Comparison of ENCODE assay signal across 21 mouse cellular contexts in the genomic region with DNA sequence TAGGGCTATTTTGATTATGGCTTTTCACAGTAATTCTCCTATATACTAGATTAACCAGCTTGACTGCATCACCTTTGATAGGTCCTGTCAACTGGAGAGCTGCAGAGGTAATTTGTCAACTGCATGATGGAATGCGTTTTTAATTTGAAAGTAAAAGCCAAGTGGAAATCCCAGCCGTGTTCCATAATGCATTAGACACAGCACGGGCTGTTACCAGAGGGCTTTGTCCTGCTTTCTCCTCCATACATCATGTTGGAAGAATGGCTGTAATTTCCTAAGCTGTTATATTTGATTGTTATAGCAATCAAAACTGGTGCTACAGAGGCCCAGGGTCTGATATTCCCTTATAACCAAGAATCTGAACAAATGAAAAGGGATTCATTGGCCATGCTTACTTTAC.
A peak's percentile ranks its signal among the peaks of the same experiment; 100 is the strongest.
DNase-seq lines count a peak whose midpoint lies in the region; ATAC-seq and TF ChIP-seq lines count a peak whose summit lies in the region.
"Had no signal": no experiment of that assay in that cellular context is flagged by ENCODE, and none has a peak within 500 bp of the region (broad histone marks: within the 10 kb centered on the region; RNA-seq: fewer than 3 reads in every experiment).

No protein-coding gene starts in this region.

- H3K9me3 ChIP-seq in hindbrain, embryonic 13.5 days, result no peaks in the 10 kb centered on the region
- no peaks in the 10 kb centered on the region for H3K9me3 ChIP-seq in hindbrain, postnatal 0 days (ENCODE audit: low read length)
- H3K9me3 ChIP-seq in stomach, embryonic 14.5 days (ENCODE audit: control insufficient read depth, low read depth, low read length), result no peaks in the 10 kb centered on the region
- H3K9me3 ChIP-seq in stomach, postnatal 0 days (ENCODE audit: control insufficient read depth, low read length), result no peaks in the 10 kb centered on the region
- H3K9me3 ChIP-seq: heart, embryonic 12.5 days; kidney, embryonic 15.5 days; limb, embryonic 12.5 days; liver, embryonic 15.5 days had no signal

- H3K27ac ChIP-seq in hindbrain, embryonic 13.5 days, result peak overlapping the region; percentile 75
- no peak overlapping the region for H3K27ac ChIP-seq in hindbrain, postnatal 0 days
- peak overlapping the region; percentile 3; the same call in 1 of the 2 replicates for H3K27ac ChIP-seq in stomach, embryonic 14.5 days (ENCODE audit: low read length)
- no peak overlapping the region for H3K27ac ChIP-seq in stomach, postnatal 0 days (replicated peaks)
- H3K27ac ChIP-seq: left cerebral cortex, adult 2 months; limb, embryonic 12.5 days; liver, embryonic 15.5 days had no signal

- H3K9ac ChIP-seq in hindbrain, embryonic 13.5 days, result 0 out of 2 replicates have a peak overlapping the region, but pooled peaks have one; percentile 30
- H3K9ac ChIP-seq in hindbrain, postnatal 0 days (replicated peaks; ENCODE audit: low read length), result no peak overlapping the region
- no peak overlapping the region for H3K9ac ChIP-seq in stomach, embryonic 14.5 days (replicated peaks; ENCODE audit: low read depth, low read length)
- H3K9ac ChIP-seq in stomach, postnatal 0 days (ENCODE audit: low read length), result no peak overlapping the region
- H3K9ac ChIP-seq: heart, embryonic 12.5 days; kidney, embryonic 15.5 days; limb, embryonic 12.5 days; liver, embryonic 15.5 days had no signal

- no peaks in the 10 kb centered on the region for H3K27me3 ChIP-seq in hindbrain, embryonic 13.5 days
- H3K27me3 ChIP-seq in hindbrain, postnatal 0 days (ENCODE audit: insufficient read depth, low read length), result no peaks in the 10 kb centered on the region
- H3K27me3 ChIP-seq in stomach, embryonic 14.5 days (ENCODE audit: control insufficient read depth, insufficient read depth, low read length), result no peaks in the 10 kb centered on the region
- H3K27me3 ChIP-seq in stomach, postnatal 0 days (ENCODE audit: control insufficient read depth, insufficient read depth, low read length), result no peaks in the 10 kb centered on the region
- H3K27me3 ChIP-seq: heart, embryonic 12.5 days; kidney, embryonic 15.5 days; limb, embryonic 12.5 days; liver, embryonic 15.5 days had no signal

- H3K4me1 ChIP-seq in hindbrain, embryonic 13.5 days (replicated peaks), result peaks cover 38% of the 10 kb centered on the region
- H3K4me1 ChIP-seq in hindbrain, postnatal 0 days (ENCODE audit: insufficient read depth, low read length), result peaks cover 16% of the 10 kb centered on the region
- H3K4me1 ChIP-seq in stomach, embryonic 14.5 days (ENCODE audit: control insufficient read depth, insufficient read depth, low read length), result peaks cover 11% of the 10 kb centered on the region; the same call in 1 of the 2 replicates
- H3K4me1 ChIP-seq in stomach, postnatal 0 days (replicated peaks; ENCODE audit: control insufficient read depth, insufficient read depth), result no peaks in the 10 kb centered on the region
- H3K4me1 ChIP-seq: liver, embryonic 15.5 days had no signal

- ATAC-seq in hindbrain, embryonic 13.5 days (ENCODE audit: low FRiP score), result no peak
- ATAC-seq in hindbrain, postnatal 0 days, result no peak
- ATAC-seq in stomach, embryonic 14.5 days (ENCODE audit: insufficient number of reproducible peaks, insufficient read depth, low FRiP score, low read depth), result no peak
- no peak for ATAC-seq in stomach, postnatal 0 days (ENCODE audit: low FRiP score, low TSS enrichment)
- ATAC-seq: intestine, embryonic 16.5 days had no signal

- no peak for DNase-seq in hindbrain, postnatal 0 days (ENCODE audit: low spot score)
- no peak for DNase-seq in stomach, postnatal 0 days (ENCODE audit: low spot score)
- DNase-seq in mesoderm, embryonic 11.5 days (ENCODE audit: low read depth, low spot score), result peak; percentile 36
- no peak for DNase-seq in layer of hippocampus, adult 9-10 months (ENCODE audit: low spot score)
- no peak for DNase-seq in adrenal gland, adult 18-20 months (ENCODE audit: low spot score in 2 of 2)
- DNase-seq: cerebellum, postnatal 14 days; embryo, embryonic 11 days; heart, postnatal 36 days; lung, postnatal 10 days; right cerebral cortex, postnatal 4 days; thymus, postnatal 4 days had no signal

- no peak for TF ChIP-seq EP300 in stomach, postnatal 0 days (optimal IDR thresholded peaks at IDR 0.05)

- no peak overlapping the region for H3K4me3 ChIP-seq in hindbrain, embryonic 13.5 days
- no peak overlapping the region for H3K4me3 ChIP-seq in hindbrain, postnatal 0 days (ENCODE audit: low read length)
- H3K4me3 ChIP-seq in stomach, embryonic 14.5 days (ENCODE audit: low read depth, low read length), result no peak overlapping the region
- no peak overlapping the region for H3K4me3 ChIP-seq in stomach, postnatal 0 days (ENCODE audit: low read depth, low read length)
- H3K4me3 ChIP-seq: erythroblast, embryonic 14.5 days; heart, embryonic 12.5 days; kidney, embryonic 15.5 days; left cerebral cortex, adult 2 months; limb, embryonic 12.5 days; liver, embryonic 15.5 days had no signal

- H3K36me3 ChIP-seq in hindbrain, embryonic 13.5 days, result no peaks in the 10 kb centered on the region
- no peaks in the 10 kb centered on the region for H3K36me3 ChIP-seq in hindbrain, postnatal 0 days (ENCODE audit: insufficient read depth, low read length)
- H3K36me3 ChIP-seq in stomach, embryonic 14.5 days (ENCODE audit: control insufficient read depth, insufficient read depth, low read length), result no peaks in the 10 kb centered on the region
- no peaks in the 10 kb centered on the region for H3K36me3 ChIP-seq in stomach, postnatal 0 days (ENCODE audit: control insufficient read depth, insufficient read depth, low read length)
- H3K36me3 ChIP-seq: G1E; heart, embryonic 12.5 days; kidney, embryonic 15.5 days; limb, embryonic 12.5 days; liver, embryonic 15.5 days had no signal

- TF ChIP-seq CTCF in hindbrain, postnatal 0 days (IDR thresholded peaks at IDR 0.05; ENCODE audit: low read depth), result no peak
- no peak for TF ChIP-seq CTCF in stomach, postnatal 0 days (IDR thresholded peaks at IDR 0.05; ENCODE audit: low read depth)

- 30% methylated on average over 3 of the region's 3 CpGs for WGBS in hindbrain, embryonic 13.5 days
- 11% methylated on average over 3 of the region's 3 CpGs for WGBS in hindbrain, postnatal 0 days
- 24% methylated on average over 3 of the region's 3 CpGs for WGBS in stomach, embryonic 14.5 days
- 31% methylated on average over 3 of the region's 3 CpGs for WGBS in stomach, postnatal 0 days

- H3K4me2 ChIP-seq in hindbrain, embryonic 13.5 days, result no peak overlapping the region
- H3K4me2 ChIP-seq in hindbrain, postnatal 0 days (ENCODE audit: low read depth, low read length), result no peak overlapping the region
- H3K4me2 ChIP-seq in stomach, embryonic 14.5 days (replicated peaks; ENCODE audit: low read depth, low read length), result no peak overlapping the region
- no peak overlapping the region for H3K4me2 ChIP-seq in stomach, postnatal 0 days (replicated peaks; ENCODE audit: low read depth)
- H3K4me2 ChIP-seq: heart, embryonic 12.5 days; kidney, embryonic 15.5 days; limb, embryonic 12.5 days; liver, embryonic 15.5 days had no signal

Comparison
In these comparisons a context has a peak if more than half of its experiments do, and no peak if none do; other contexts are left out.
1. H3K27ac ChIP-seq: peak in hindbrain, embryonic 13.5 days (single experiment) and stomach, embryonic 14.5 days (single experiment); none in hindbrain, postnatal 0 days (single experiment) and stomach, postnatal 0 days (single experiment).